In genomic region chr5:137293839-137294743, GRCm38 (mm10) we compare ENCODE assay signal across 8 mouse cellular contexts. TPM values are rescaled to one million over a fixed set of nuclear protein-coding genes. Genes with fewer than 3 reads are reported as not detected.
DNase-seq lines count a peak whose midpoint lies in the region; ATAC-seq lines count a peak whose summit lies in the region.

Gene Ufsp1 (plus strand): TSS chr5:137294629.

- peak within 1 kb of the TSS; percentile 81 for H3K27ac ChIP-seq in hindbrain, embryonic 15.5 days (replicated peaks)

- peaks cover 23% of the 10 kb centered on the region for H3K27me3 ChIP-seq in hindbrain, embryonic 15.5 days

- WGBS in hindbrain, embryonic 15.5 days: under 1% methylated on average over 52 of the region's 52 CpGs

- peak within 1 kb of the TSS; percentile 82 for H3K9ac ChIP-seq in hindbrain, embryonic 15.5 days

- peaks cover 37% of the 10 kb centered on the region for H3K36me3 ChIP-seq in hindbrain, embryonic 15.5 days

- H3K4me1 ChIP-seq in hindbrain, embryonic 15.5 days (replicated peaks): peaks cover 44% of the 10 kb centered on the region

- H3K9me3 ChIP-seq in hindbrain, embryonic 15.5 days: no peaks in the 10 kb centered on the region

- ATAC-seq in hindbrain, embryonic 15.5 days (ENCODE audit: low FRiP score, low read depth): peak; percentile 95

- peak within 1 kb of the TSS; percentile 85 for H3K4me2 ChIP-seq in hindbrain, embryonic 15.5 days

- peak within 1 kb of the TSS; percentile 51 for H3K4me3 ChIP-seq in hindbrain, embryonic 15.5 days

- peak; percentile 95 for DNase-seq in T-cell, adult 2 months (ENCODE audit: low spot score)
- DNase-seq in cerebellum, postnatal 36 days: peak; percentile 94 to 96
- peak; percentile 95 to 96 for DNase-seq in frontal cortex, postnatal 36 days (ENCODE audit: low spot score in 2 of 2)
- DNase-seq in left cerebral cortex, adult 11 months (ENCODE audit: low spot score): peak; percentile 92
- peak; percentile 96 to 97 for DNase-seq in lung, postnatal 4 days
- peak; percentile 91 for DNase-seq in retina, postnatal 7 days (ENCODE audit: low read depth, low spot score)
- peak; percentile 85 for DNase-seq in urinary bladder, adult 2 months (ENCODE audit: low spot score)

RNA-seq across cellular contexts. Expression of gene Ufsp1, which starts in this region (rescaled TPM):
- 20.1 and 24.0 TPM in 2 replicates for polyA plus RNA-seq in hindbrain, embryonic 15.5 days (2015; fragmentation: Nextera tagmentation; extraction: Ambion mirVana)
- 8.2 and 9.0 TPM in 2 replicates for polyA plus RNA-seq in urinary bladder, adult 2 months (2012; rRNA removed)

Comparison
In these comparisons a context has a peak if more than half of its experiments do, and no peak if none do; other contexts are left out.
1. Peak in every context shown above with its lines: DNase-seq, ATAC-seq, H3K4me3 ChIP-seq and H3K27ac ChIP-seq.